Mouse (Mus musculus): ENCODE results near the gene Naa38.

Gene Naa38

GRCm38 (mm10) chr11:69415327-69415667 lies 20.0 kb downstream of the Naa38 start:
- DNase-seq (ENCODE audit: low spot score) = no peak

GRCm38 (mm10) chr11:69415668-69416451 lies 20.6 kb downstream of the Naa38 start:
- DNase-seq (ENCODE audit: low spot score) = no peak

GRCm38 (mm10) chr11:69416509-69416908 lies 21.2 kb downstream of the Naa38 start:
- DNase-seq (ENCODE audit: low spot score) = no peak

GRCm38 (mm10) chr11:69416921-69417448 lies 21.7 kb downstream of the Naa38 start:
- DNase-seq (ENCODE audit: low spot score) = no peak

- DNase-seq (ENCODE audit: low spot score) = peak; percentile 89
These were observed 22.4 kb downstream of the Naa38 start for GRCm38 (mm10) chr11:69417449-69418384.

- peak; percentile 88 for DNase-seq (ENCODE audit: low spot score)
These were observed 23.5 kb downstream of the Naa38 start for GRCm38 (mm10) chr11:69418481-69419442.

- no peak for DNase-seq (ENCODE audit: low spot score)
These were observed 24.1 kb downstream of the Naa38 start for GRCm38 (mm10) chr11:69419443-69419812.

GRCm38 (mm10) chr11:69419813-69420553 lies 24.7 kb downstream of the Naa38 start:
- no peak for DNase-seq (ENCODE audit: low spot score)

GRCm38 (mm10) chr11:69420554-69421000 lies 25.3 kb downstream of the Naa38 start:
- no peak for DNase-seq (ENCODE audit: low spot score)

GRCm38 (mm10) chr11:69421131-69421977 lies 26.1 kb downstream of the Naa38 start:
- no peak for DNase-seq (ENCODE audit: low spot score)

- no peak for DNase-seq (ENCODE audit: low spot score)
These were observed 27.6 kb downstream of the Naa38 start for GRCm38 (mm10) chr11:69422842-69423241.

- DNase-seq (ENCODE audit: low spot score) = no peak
These were observed 28.6 kb downstream of the Naa38 start for GRCm38 (mm10) chr11:69423885-69424284.

- no peak for DNase-seq (ENCODE audit: low spot score)
These were observed 31.0 kb downstream of the Naa38 start for GRCm38 (mm10) chr11:69426246-69426645.

- no peak for DNase-seq (ENCODE audit: low spot score)
These were observed 33.5 kb downstream of the Naa38 start for GRCm38 (mm10) chr11:69428751-69429150.

GRCm38 (mm10) chr11:69429313-69429712 lies 34.0 kb downstream of the Naa38 start:
- no peak for DNase-seq (ENCODE audit: low spot score)

GRCm38 (mm10) chr11:69430631-69431030 lies 35.3 kb downstream of the Naa38 start:
- no peak for DNase-seq (ENCODE audit: low spot score)

- no peak for DNase-seq (ENCODE audit: low spot score)
These were observed 36.7 kb downstream of the Naa38 start for GRCm38 (mm10) chr11:69431829-69432639.

- DNase-seq (ENCODE audit: low spot score) = no peak
These were observed 37.3 kb downstream of the Naa38 start for GRCm38 (mm10) chr11:69432640-69432982.

GRCm38 (mm10) chr11:69433189-69433588 lies 37.9 kb downstream of the Naa38 start:
- no peak for DNase-seq (ENCODE audit: low spot score)
